Mouse (Mus musculus) adrenal gland, postnatal 14 days (tissue): ENCODE results near the gene Olfr873. TPM values are rescaled to one million over a fixed set of nuclear protein-coding genes. Genes with fewer than 3 reads are reported as not detected.
"Not testable (repeated sequence)": the region's sequence is repeated elsewhere in the genome, so short reads cannot be mapped to it uniquely, and the experiment has no call there.

Source experiments
- DNase-seq: peaks from one replicate; pipeline ENCODE4 v3.0.0; 2021; ENCODE audit warnings: mixed read lengths
- long read RNA-seq, 2 experiments: library from polyadenylated mRNA; stranded (forward); transcript quantifications; one replicate each; pipeline ENCODE4 v2.0.0; 2021
- total RNA-seq: library from RNA; stranded (reverse); gene quantifications from 2 replicates; pipeline ENCODE4 v1.2.3, GENCODE M21; 2021

The Olfr873 gene
- total RNA-seq, result not detected in 2 replicates
- long read RNA-seq, experiment 1, result 0 reads
- long read RNA-seq, experiment 2, result 0 reads

DNA sequence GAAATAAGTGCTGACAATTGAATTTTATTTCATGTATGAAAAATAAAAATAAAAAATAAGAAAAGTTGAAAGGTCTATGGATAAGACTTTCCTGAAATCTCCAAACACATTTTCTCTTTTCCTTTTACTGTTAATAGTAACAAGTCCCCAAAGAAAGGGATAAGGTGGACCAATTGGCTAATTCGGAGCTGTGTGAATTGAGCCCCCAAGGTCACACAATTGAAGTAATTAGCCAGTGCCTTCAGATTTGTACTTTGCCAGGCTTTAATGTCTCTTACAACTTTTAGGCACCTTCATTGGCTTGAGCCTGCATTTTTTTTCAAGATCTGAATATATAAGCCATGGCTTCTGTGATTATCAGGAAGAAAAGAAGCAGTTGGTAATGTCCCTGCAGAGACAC lies at the start of gene Olfr873:
Gene Olfr873 (plus strand): TSS at position 301 of the 400 bp plus-strand sequence.
- DNase-seq, result no peak

GRCm38 (mm10) chr9:20282051-20282450 lies 16.3 kb upstream of the Olfr873 start, which contains the start of gene Olfr39:
TSS of gene Olfr39 (plus strand) at chr9:20282351.
- no peak for DNase-seq

DNA sequence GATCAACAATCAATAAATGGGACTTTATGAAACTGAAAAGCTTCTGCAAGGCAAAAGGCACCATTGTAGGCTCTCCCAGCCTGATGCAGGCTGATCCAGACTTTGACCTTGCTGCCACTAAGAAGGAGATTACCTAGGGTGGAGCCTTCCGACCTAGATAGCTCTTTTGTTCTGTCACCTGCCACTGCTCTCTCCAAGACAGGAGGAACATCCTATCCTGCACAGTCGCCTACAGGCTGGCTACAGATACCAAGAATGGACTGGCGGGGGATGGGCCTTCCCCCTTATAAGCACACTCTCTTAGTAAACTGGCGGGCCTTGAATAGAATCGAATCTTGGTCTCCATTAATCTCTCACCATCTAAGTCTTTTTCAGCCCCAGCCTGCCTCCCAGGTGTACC lies 2.8 kb upstream of the Olfr873 start:
- DNase-seq, result not testable (repeated sequence)

DNA sequence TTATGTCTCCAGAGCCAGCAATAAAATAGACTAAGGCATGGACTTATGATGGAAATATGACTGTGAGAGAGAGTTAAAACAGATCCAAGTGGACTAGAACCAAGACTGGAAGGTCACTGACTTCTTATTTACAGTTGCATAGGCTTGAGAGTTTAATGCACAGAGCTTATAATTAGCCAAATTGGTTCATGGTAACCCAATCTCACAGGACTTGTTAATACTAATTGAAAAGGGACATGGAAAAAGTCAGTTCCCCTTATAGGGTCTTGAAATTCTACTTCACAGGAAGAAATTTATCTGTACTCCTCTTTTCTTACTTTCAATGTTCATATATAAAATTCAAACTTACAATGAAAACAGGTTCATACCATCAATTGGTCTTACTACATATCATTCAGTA lies 37.7 kb downstream of the Olfr873 start, which contains the start of gene Olfr18:
Gene Olfr18 (minus strand): TSS at position 101 of the 400 bp plus-strand sequence.
- no peak for DNase-seq

DNA sequence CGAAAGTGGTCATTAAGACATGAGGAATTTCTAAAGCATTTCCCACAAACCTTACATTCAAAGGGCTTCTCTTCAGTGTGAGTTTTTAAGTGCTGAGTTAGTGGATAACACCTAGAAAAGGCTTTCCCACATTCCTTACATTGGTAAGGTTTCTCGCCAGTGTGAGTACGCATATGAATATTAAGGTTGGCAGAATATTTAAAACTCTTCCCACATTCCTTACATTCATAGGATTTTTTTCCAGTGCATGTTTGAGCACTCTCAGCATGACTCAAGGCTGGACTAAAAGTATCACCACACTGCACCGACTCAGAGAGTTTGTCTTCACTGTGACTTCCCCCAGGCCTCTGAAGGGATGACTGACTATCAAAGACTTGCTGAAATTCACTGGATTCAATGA lies 50.2 kb downstream of the Olfr873 start:
- DNase-seq, result no peak

Other genes with a start within 250 kb of the Olfr873 start
- gene Olfr867, start 241.0 kb upstream of the Olfr873 start, total RNA-seq, result not detected in 2 replicates
- gene Olfr868, start 199.9 kb upstream of the Olfr873 start, total RNA-seq, result not detected in 2 replicates
- gene Olfr869, start 169.5 kb upstream of the Olfr873 start, total RNA-seq, result not detected in 2 replicates
- gene Olfr870, start 124.5 kb upstream of the Olfr873 start, total RNA-seq, result not detected in 2 replicates
- gene Olfr871, start 86.3 kb upstream of the Olfr873 start, total RNA-seq, result not detected in 2 replicates
- not detected in 2 replicates for gene Olfr872, start 61.4 kb upstream of the Olfr873 start, total RNA-seq
- gene Olfr39, start 16.2 kb upstream of the Olfr873 start, total RNA-seq, result not detected in 2 replicates
- not detected in 2 replicates for gene Olfr18, start 37.6 kb downstream of the Olfr873 start, total RNA-seq
- 6.9 and 9.6 TPM in 2 replicates for gene Zfp560, start 86.6 kb downstream of the Olfr873 start, total RNA-seq
- gene Zfp26, start 161.6 kb downstream of the Olfr873 start, total RNA-seq, result 22.6 and 23.8 TPM in 2 replicates
- gene Zfp426, start 194.2 kb downstream of the Olfr873 start, total RNA-seq, result 20.5 and 22.1 TPM in 2 replicates
- 44.0 and 46.2 TPM in 2 replicates for gene Zfp266, start 222.9 kb downstream of the Olfr873 start, total RNA-seq